Mouse (Mus musculus) limb, embryonic 14.5 days (tissue): ENCODE measurements at regions not wholly inside any gene's neighbourhood (a gene's known extent, or its start where the extent isn't known, plus 50 kb on each side); places are given as distances from the start of the nearest gene placed in this dataset.

ENCODE experiments used
- ATAC-seq: fragments of 200-750 bp; cut with Nextera tagmentation; 2 replicates; pipeline ENCODE4 v1.8.0; 2017; ENCODE audit warnings: low read depth, moderate number of reproducible peaks, moderate TSS enrichment; ENCODE audit not compliant: low FRiP score
- DNase-seq: peaks from one replicate; pipeline ENCODE4 v3.0.0-alpha.2; 2015; ENCODE audit warnings: low spot score
- H3K27ac ChIP-seq: fragments of 300-500 bp; sonication (generic); replicated peaks from 2 replicates; pipeline ENCODE4 v1.5.1; 2014; ENCODE audit warnings: low read depth, mild to moderate bottlenecking, low read length, moderate library complexity, mixed read lengths
- H3K27me3 ChIP-seq: fragments of 300-500 bp; sonication (generic); 2 replicates; pipeline ENCODE4 v1.6.1; 2014; ENCODE audit warnings: low read length, mixed read lengths; ENCODE audit not compliant: control insufficient read depth, insufficient read depth
- H3K36me3 ChIP-seq: fragments of 300-500 bp; sonication (generic); 2 replicates; pipeline ENCODE4 v1.6.1; 2014; ENCODE audit warnings: mild to moderate bottlenecking, low read length, moderate library complexity, mixed read lengths; ENCODE audit not compliant: control insufficient read depth, insufficient read depth
- H3K4me1 ChIP-seq: fragments of 300-500 bp; sonication (generic); 2 replicates; pipeline ENCODE4 v1.6.1; 2014; ENCODE audit warnings: antibody characterized with exemption, low read length, mixed read lengths; ENCODE audit not compliant: control insufficient read depth, insufficient read depth
- H3K4me2 ChIP-seq: fragments of 300-500 bp; sonication (generic); replicated peaks from 2 replicates; pipeline ENCODE4 v1.6.1; 2014; ENCODE audit warnings: low read depth, mild to moderate bottlenecking, low read length, moderate library complexity; ENCODE audit not compliant: severe bottlenecking
- H3K4me3 ChIP-seq: fragments of 300-500 bp; sonication (generic); replicated peaks from 2 replicates; pipeline ENCODE4 v1.5.1; 2014; ENCODE audit warnings: low read length
- H3K9ac ChIP-seq: fragments of 300-500 bp; sonication (generic); 2 replicates; pipeline ENCODE4 v1.6.1; 2014; ENCODE audit warnings: mild to moderate bottlenecking, low read depth, low read length, moderate library complexity; ENCODE audit not compliant: severe bottlenecking
- H3K9me3 ChIP-seq: fragments of 300-500 bp; sonication (generic); 2 replicates; pipeline ENCODE4 v1.6.1; 2016; ENCODE audit warnings: low read length; ENCODE audit not compliant: control insufficient read depth
- POLR2A ChIP-seq: fragments of 200-500 bp; IDR thresholded peaks from 2 replicates; pipeline ENCODE4 v1.8.0; 2012; ENCODE audit warnings: inconsistent platforms, mild to moderate bottlenecking, moderate library complexity, borderline replicate concordance; ENCODE audit not compliant: insufficient read depth, insufficient read length; ENCODE audit errors: extremely low read depth
- WGBS: fragments of 180-500 bp; shearing (Covaris S2); extraction: QIAGEN DNeasy Blood & Tissue Kit; methylation state at CpG from one replicate; pipeline ENCODE4 v1.1.7; 2014; 5-methylcytosine and 5-hydroxymethylcytosine counted together

DNA sequence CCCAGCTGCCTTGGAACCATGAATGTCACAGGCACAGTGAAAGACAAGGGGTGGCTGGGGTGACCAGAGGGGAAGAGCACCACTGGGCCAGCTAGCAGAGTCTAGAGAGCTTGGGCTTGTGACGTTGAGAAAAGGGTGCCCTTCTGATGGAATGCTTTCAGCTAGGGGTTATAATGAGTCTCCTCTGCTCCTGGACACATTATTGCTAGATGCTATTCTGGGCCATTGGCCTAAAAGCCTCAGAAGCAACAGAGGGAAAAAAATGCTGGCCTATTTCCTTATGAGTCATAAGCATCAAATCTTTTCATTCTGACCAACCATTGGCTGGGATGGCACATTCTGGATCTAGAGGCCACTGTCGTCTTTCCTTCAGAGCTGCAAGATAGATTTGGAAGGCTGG, 369.8 kb upstream of the Tshz3 start:
- Histone ChIP-seq H3K27ac (no peak overlapping the region), H3K36me3 (no peaks in the 10 kb centered on the region), H3K9ac (no peak overlapping the region), H3K9me3 (no peaks in the 10 kb centered on the region), H3K27me3 (no peaks in the 10 kb centered on the region), H3K4me1 (no peaks in the 10 kb centered on the region), H3K4me3 (no peak overlapping the region), H3K4me2 (no peak overlapping the region)
- no peak for TF ChIP-seq POLR2A
- ATAC-seq = no peak
- 85% methylated on average over 2 of the region's 2 CpGs for WGBS
- DNase-seq = no peak

DNA sequence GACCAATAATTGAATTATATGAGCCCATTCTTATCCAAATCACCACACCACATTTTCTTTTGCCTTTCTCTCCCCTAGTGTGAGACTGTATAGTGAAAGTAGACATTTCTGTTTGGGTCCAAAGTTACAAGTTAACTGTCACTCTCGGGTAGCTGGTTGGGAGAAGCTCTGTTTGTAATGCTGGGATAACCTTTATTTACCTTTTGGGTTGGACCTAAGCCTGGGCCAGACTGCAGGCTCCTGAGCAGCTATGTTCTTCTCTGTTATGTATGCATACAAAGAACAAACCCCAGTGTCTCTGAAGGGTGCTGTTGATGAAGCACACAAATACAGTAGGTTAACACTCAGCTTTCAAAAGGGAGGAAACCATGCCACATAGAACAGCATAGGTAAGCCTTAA, 373.9 kb upstream of the Tshz3 start:
- no peak for DNase-seq
- 79% methylated on average over 1 of the region's 1 CpGs for WGBS
- H3K9me3 ChIP-seq = no peaks in the 10 kb centered on the region
- H3K4me2 ChIP-seq = no peak overlapping the region
- H3K9ac ChIP-seq = no peak overlapping the region
- no peak overlapping the region for H3K4me3 ChIP-seq
- H3K27me3 ChIP-seq = no peaks in the 10 kb centered on the region
- no peak overlapping the region for H3K27ac ChIP-seq
- no peak for TF ChIP-seq POLR2A
- H3K36me3 ChIP-seq = no peaks in the 10 kb centered on the region
- no peak for ATAC-seq
- H3K4me1 ChIP-seq = no peaks in the 10 kb centered on the region

DNA sequence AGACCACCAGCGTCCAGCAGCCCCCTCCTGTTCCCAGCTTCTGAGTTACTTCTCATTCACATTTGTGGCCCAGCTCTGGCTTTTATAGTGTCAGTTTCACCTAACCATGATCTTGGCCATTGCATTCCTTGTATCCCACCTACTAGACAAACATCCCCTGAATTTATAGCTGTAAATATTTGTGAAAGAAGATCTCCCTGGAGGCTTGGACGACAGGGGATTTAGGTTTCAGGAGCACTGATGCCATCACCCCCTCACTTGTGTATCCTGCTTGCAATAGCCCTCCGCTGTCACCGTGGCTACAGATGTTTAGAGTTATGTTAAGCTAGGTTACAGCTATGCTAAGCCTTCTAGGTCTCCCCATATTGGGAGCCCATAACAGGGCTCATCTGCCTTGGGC, 375.7 kb upstream of the Tshz3 start:
- H3K4me2 ChIP-seq = no peak overlapping the region
- TF ChIP-seq POLR2A = no peak
- no peak overlapping the region for H3K27ac ChIP-seq
- H3K27me3 ChIP-seq = no peaks in the 10 kb centered on the region
- DNase-seq (no peak), ATAC-seq (no peak)
- no peaks in the 10 kb centered on the region for H3K9me3 ChIP-seq
- no peaks in the 10 kb centered on the region for H3K36me3 ChIP-seq
- peaks cover 10% of the 10 kb centered on the region for H3K4me1 ChIP-seq
- H3K4me3 ChIP-seq = no peak overlapping the region
- no peak overlapping the region for H3K9ac ChIP-seq
- WGBS = 50% methylated on average over 4 of the region's 4 CpGs

DNA sequence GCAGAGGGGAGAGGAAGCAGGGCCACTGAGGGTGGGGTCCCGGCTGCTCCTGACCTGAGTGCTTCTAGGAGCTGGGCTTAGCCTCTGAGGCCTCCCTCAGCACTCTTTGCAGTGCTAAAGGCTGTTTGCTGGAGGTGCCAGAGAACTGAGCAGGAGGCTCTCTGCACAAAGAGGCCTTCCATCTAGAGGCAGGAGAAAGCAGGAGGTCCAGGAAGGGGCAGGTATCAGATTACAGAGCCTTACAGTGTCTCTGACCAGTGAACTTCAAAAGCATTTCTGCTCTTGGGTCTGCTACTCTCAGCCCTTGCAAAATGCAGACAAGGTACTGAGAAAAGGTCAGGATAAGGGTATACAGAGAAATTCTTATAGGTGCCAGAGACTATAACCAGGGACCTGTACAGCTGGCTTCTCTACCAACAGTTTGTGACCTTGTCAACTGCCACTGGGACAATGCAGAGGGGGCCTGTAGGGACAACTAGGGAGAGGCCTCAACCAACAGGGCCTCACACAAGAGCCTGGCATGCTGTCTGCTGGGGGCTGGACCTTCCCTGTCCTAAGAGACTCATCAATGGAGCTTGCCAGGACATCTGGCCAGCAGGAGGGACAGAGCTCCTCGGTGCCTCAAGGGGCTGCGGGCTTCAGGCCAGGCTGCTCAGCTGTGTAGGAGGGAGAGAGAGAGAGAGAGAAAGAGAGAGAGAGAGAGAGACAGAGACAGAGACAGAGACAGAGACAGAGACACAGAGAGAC, 380.3 kb upstream of the Tshz3 start:
- no peak overlapping the region for H3K4me2 ChIP-seq
- H3K9ac ChIP-seq = no peak overlapping the region
- TF ChIP-seq POLR2A = no peak
- H3K4me3 ChIP-seq = no peak overlapping the region
- H3K9me3 ChIP-seq = no peaks in the 10 kb centered on the region
- H3K27ac ChIP-seq = peak overlapping the region; percentile 55; the same call in 1 of the 2 replicates
- no peaks in the 10 kb centered on the region for H3K27me3 ChIP-seq
- WGBS = 13% methylated on average over 3 of the region's 3 CpGs
- DNase-seq (peak; percentile 51), ATAC-seq (peak; percentile 60)
- no peaks in the 10 kb centered on the region for H3K36me3 ChIP-seq
- peaks cover 12% of the 10 kb centered on the region for H3K4me1 ChIP-seq

DNA sequence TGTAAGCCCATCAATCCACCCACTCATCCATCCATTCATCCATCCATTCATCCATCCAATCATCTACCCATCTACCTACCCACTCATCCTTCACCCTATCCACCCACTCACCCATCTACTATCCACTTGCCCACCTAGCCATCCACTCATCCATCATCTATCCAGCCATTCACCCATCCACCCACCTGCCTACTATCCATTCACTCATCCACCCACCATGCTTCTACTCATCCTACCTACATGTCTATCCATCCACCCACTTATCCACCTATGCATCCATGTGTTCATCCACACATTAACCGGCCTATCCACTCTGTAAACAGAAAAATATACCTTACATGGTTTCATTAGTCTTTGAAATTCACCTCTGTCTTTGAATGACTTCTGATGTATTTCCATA, 384.2 kb upstream of the Tshz3 start:
- Histone ChIP-seq H3K4me2 (no peak overlapping the region), H3K27ac (no peak overlapping the region), H3K36me3 (no peaks in the 10 kb centered on the region), H3K9me3 (no peaks in the 10 kb centered on the region), H3K4me3 (no peak overlapping the region), H3K27me3 (no peaks in the 10 kb centered on the region), H3K4me1 (peaks cover 16% of the 10 kb centered on the region), H3K9ac (no peak overlapping the region)
- ATAC-seq (no peak), DNase-seq (no peak)
- WGBS = 88% methylated on average over 1 of the region's 1 CpGs
- TF ChIP-seq POLR2A = no peak
